Mouse (Mus musculus) CH12.LX (cell line): Measurements from ENCODE around the gene Efcab2.

ENCODE experiments used
- CHD2 ChIP-seq: IDR thresholded peaks from 2 replicates; pipeline ENCODE4 v1.6.1; 2011; ENCODE audit warnings: low read length, improper control_type of control experiment
- CTCF ChIP-seq, 2 experiments: IDR thresholded peaks in 1 of 2; conservative IDR thresholded peaks in 1 of 2; 2 replicates each; pipeline ENCODE4 v1.5.1; 2011 to 2012; ENCODE audit warnings: low read depth in 2 of 2, low read length in 2 of 2, improper control_type of control experiment in 1 of 2, inconsistent platforms in 1 of 2, mild to moderate bottlenecking in 1 of 2, moderate library complexity in 1 of 2
- ELF1 ChIP-seq: IDR thresholded peaks from 2 replicates; pipeline ENCODE4 v1.6.1; 2014; ENCODE audit warnings: low read depth, mild to moderate bottlenecking, inconsistent platforms, low read length, improper control_type of control experiment
- EP300 ChIP-seq: IDR thresholded peaks from 2 replicates; pipeline ENCODE4 v1.6.1; 2011; ENCODE audit warnings: low read length, improper control_type of control experiment
- HCFC1 ChIP-seq: IDR thresholded peaks from 2 replicates; pipeline ENCODE4 v1.6.1; 2012; ENCODE audit warnings: low read depth, mild to moderate bottlenecking, inconsistent platforms, low read length, improper control_type of control experiment
- KAT2A ChIP-seq: IDR thresholded peaks from 2 replicates; pipeline ENCODE4 v1.6.1; 2012; ENCODE audit warnings: low read length, improper control_type of control experiment, inconsistent platforms; ENCODE audit not compliant: insufficient replicate concordance
- MAFK ChIP-seq: IDR thresholded peaks from 2 replicates; pipeline ENCODE4 v1.6.1; 2011; ENCODE audit warnings: low read length, improper control_type of control experiment; ENCODE audit not compliant: insufficient replicate concordance
- MYC ChIP-seq: IDR thresholded peaks from 2 replicates; pipeline ENCODE4 v1.6.1; 2011; ENCODE audit warnings: low read depth, mild to moderate bottlenecking, improper control_type of control experiment, low read length
- NRF1 ChIP-seq: IDR thresholded peaks from 2 replicates; pipeline ENCODE4 v1.6.1; 2014; ENCODE audit warnings: low read depth, mild to moderate bottlenecking, inconsistent platforms, low read length, improper control_type of control experiment, moderate library complexity
- POLR2A ChIP-seq: IDR thresholded peaks from 2 replicates; pipeline ENCODE4 v1.6.1; 2011; ENCODE audit warnings: low read depth, mild to moderate bottlenecking, improper control_type of control experiment, low read length
- TCF12 ChIP-seq: IDR thresholded peaks from 2 replicates; pipeline ENCODE4 v1.6.1; 2014; ENCODE audit warnings: low read depth, mild to moderate bottlenecking, inconsistent platforms, low read length, improper control_type of control experiment
- UBTF ChIP-seq: IDR thresholded peaks from 2 replicates; pipeline ENCODE4 v1.6.1; 2012; ENCODE audit warnings: low read depth, mild to moderate bottlenecking, inconsistent platforms, low read length, improper control_type of control experiment, moderate library complexity

DNA sequence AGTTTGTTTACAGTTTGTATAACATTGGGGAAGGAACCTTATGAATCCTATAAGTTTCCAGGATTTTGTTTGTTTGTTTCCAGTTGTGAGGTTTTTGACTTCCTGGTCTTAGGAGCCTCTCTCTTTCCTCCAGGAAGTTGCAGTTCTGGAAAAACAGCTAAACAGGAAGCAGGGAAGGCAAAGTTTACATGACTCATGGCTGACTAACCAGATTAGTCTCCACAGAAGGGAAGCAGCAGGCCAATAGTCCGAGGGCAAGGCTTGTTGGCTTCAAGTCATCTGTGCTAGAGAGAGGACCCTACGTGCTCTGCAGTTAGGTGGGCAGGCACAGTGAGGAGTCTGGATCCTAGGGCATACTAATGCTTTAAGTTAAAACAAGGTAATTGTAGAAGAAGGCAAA lies 86.6 kb downstream of the Efcab2 start:
- TF ChIP-seq NRF1 (no peak), CTCF (conservative IDR thresholded peaks at IDR 0.05 in 1 of 2, IDR thresholded peaks at IDR 0.05 in 1 of 2; ENCODE audit: low read depth in 2 of 2, low read length in 2 of 2) (no peak), EP300 (no peak), MAFK (no peak), KAT2A (no peak), ELF1 (no peak), HCFC1 (no peak), POLR2A (no peak), TCF12 (no peak), CHD2 (no peak), MYC (no peak), UBTF (no peak)
